Mouse (Mus musculus) adipocyte (in vitro differentiated cells): Measurements from ENCODE around the gene Tln2.

ENCODE experiments used
- DNase-seq: peaks from one replicate; pipeline ENCODE4 v3.0.0-alpha.2; 2016; ENCODE audit warnings: low spot score

The Tln2 gene

DNA sequence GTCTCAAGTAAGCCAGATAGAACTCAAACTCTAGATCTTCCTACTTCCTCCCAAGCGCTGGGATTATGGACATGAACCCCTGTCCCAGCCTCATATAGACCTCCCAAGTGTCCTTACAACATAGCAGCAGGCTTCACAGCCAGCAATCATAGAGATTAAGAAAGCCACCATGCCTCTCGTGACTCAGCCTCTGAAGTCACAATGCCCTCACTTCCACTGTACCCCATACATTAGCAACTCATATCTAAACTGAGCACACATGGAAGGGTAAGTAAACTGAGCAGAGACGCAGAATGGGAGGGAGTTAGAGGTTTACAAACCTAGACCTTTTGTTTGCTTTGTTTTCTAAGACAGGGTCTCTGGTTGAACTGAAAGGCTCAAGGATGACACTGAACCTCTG lies 13.7 kb downstream of the Tln2 start:
- DNase-seq = no peak

DNA sequence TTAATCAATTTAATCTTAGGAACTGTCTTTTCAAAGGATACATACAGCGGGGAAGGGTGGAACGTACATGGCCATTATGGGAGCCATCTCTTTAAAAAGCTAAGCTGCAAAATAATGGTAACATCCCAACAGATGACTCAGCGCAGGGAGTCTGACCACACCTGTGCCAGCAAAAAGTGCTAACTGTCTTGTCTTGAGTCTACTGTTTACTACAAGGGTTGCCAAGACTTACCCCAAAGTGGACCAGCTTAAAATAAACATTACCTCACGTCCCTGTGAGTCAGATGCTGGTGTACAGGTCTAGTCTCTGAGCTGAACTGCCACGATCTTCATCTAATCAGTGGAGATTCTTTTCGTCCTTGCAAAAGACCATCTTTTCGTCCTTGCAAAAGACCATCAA lies 14.7 kb downstream of the Tln2 start:
- no peak for DNase-seq

DNA sequence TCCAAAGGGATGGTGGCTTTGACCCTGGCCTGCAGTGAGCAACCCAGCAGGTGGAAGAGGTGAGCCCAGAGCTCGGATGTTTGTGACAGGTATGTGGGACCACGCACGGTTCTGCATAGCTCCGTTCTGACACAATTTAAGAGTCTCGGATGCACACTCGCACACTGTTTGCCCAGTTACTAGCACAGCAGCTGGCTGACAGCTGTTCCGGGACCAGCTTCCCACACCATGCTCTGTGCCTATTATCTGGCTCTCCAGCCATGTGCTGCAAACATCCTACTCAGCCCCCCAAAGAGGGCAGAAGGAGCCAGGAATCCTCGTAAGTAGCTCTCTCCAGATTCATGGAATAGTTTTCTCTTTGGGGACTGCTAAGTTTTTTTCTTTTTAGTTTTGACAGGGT lies 17.6 kb downstream of the Tln2 start:
- DNase-seq = no peak

DNA sequence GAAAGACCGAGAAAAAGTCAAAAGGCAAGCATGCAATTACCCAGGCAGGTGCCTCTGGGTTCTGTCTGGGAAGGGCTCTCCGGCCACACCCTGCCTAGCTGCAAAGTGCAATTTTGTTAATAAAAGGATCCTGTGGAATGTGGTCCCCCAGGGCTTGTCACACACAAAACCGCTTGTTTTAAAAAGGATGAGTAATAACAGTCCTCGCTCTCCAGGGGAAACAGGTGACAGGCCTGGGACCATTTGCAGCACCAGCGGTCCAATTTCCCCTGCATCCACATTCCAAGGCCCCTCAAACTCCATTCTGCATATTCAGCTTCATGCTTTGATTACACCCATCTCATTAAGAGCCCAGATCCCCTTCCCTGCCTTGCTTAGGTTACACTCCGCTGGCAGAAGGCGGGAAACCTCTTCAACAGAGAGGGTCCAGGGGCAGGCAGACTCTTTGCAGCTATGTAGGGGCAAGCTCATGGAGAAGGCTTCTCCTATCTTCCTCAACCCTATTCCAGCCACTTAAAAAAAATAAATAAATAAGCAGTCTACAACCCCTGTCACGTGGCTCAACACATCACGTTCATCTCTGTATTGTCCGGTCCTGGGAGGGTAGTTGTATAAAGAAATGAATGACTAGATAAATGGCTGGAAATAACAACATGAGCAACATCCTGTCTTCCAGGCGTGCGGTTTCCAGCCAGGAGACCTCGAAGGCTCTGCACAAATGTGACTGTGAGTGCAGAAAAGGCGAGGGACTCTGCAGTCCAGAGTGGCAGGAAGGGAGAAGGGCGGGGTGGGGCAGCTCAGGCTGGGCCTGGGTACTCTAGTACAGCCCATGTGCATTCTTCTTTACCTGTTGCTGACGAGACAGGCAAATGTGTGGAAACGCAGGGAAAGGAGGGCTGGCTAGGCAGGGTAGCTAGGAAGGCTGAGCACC lies 19.5 kb downstream of the Tln2 start:
- DNase-seq = no peak

DNA sequence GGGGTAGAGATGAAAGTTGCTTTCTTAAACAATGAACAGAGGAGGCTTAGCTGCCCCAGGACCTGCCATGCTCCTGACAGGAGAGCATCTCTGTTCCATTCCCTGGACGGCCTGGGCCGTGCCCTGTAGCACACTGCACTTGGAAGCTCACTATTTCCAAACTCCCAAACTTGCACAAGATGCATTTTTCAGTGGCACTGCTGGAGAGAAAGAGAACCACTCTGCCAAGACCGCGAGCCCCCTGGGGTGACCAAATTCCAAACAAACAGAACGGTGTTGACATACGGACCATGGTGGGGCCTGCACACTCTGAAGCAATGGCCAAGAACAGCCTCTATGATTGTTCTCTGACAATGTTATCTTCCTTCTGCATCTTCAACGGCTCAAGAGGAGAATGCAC lies 25.1 kb downstream of the Tln2 start:
- peak; percentile 81 for DNase-seq

DNA sequence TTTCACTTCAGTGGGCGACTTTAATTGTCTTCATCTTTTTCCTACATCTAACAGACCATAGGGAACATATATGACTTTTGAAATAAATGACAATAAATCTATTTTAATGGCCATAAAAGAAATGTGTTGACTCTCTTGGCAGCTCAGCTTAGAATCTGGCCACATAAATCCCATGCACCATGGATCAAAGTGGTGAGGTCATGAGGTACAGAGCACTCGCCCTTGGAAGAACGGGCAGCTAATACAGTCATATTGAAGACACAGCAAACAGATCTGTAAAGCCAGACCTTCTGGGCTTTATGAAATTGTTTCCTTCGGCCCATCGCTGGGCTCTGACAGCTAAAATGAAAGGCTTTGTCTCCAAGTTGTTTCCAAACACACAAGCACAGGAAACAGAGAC lies 26.2 kb downstream of the Tln2 start:
- peak; percentile 43 for DNase-seq

DNA sequence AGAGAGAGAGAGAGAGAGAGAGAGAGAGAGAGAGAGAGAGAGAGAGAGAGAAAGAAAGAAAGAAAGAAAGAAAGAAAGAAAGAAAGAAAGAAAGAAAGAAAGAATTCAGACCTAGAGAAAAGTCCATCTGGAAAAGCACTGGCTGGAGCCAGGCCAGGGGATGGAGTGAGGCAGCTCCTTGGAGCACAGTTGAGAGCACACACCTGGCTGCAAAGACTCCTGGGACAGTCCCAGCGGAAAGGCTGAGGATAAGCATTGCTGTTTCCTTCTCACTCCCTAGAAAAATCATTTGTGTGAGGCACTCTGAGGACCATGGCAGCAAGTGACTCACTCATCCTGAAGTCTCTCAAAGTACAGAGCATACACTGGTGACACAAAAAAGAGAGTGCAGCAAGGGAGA lies 26.9 kb downstream of the Tln2 start:
- no peak for DNase-seq

DNA sequence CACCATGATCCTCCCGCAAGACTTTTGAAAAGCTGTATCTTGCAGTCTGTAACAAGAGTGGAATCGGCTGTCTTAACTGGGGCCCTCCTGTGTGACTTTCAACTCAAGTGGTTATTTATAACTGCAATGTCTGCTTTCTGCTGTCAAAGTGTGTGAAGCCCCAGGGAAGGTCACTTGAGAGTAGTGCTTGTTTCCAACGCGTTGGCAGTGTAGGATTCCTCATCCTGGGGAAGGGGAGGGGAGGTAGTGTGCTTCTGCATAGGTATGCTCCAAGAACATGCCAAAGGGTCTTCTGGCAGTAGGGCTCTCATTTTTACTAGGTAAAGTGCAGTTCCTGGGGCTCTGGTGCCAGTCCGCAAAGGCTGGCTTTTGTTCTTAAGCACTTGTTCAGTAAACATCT lies 29.9 kb downstream of the Tln2 start:
- no peak for DNase-seq

DNA sequence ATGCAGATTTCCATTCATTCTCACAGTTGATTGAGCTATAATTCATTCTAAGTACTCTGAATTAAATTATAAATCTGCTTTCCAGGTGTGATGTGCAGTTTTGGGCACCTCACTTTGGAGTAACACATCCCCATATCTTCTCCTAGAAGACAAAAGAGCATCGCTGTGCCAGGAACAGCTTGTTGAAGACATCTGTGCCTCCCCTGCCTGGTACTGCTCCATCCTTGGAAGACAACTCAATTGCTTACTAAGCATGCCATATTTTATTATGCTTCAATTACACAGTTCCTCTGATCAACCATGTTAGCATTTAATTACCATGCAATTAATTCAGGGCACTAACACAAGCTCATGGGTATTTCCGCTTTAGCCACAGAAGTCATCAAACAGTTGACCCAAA lies 31.8 kb downstream of the Tln2 start:
- no peak for DNase-seq

DNA sequence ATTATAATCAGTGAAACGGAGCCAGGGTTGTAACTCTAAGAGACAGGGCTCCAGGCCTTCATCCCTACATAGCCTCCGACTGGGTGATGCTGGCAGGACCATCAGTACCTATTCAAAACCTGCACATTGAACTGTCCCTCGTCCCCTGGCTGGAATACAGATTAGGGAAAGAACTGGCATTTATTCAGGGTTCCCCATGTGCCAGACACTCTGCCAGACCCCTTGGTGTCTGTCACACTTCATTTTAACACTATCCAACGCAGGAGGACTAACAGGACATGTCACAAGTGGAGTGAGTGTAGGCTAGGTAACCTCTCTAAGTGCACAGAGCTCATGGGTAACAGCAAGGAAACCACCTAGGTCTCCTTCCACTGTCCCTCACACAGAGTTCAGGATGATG lies 37.8 kb downstream of the Tln2 start:
- no peak for DNase-seq

DNA sequence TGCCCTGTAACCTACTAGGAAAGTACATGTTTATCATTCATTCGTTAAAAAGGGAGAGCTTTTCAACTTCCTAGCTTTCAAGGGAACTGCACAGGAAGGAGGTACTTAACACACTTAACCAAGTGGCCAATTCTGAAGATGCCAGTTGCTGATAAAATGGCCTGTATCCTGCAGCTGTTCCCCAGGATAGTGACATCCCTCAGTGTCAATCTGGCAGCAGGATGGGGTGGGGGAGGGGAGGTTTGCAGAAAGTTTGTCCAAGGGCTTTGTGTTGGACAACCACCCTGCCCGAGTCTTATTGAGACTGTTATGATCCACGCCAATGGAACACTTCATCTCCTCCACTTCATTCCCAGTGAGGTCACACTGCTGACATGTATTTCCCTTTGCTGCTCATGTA lies 50.0 kb downstream of the Tln2 start:
- DNase-seq = no peak

DNA sequence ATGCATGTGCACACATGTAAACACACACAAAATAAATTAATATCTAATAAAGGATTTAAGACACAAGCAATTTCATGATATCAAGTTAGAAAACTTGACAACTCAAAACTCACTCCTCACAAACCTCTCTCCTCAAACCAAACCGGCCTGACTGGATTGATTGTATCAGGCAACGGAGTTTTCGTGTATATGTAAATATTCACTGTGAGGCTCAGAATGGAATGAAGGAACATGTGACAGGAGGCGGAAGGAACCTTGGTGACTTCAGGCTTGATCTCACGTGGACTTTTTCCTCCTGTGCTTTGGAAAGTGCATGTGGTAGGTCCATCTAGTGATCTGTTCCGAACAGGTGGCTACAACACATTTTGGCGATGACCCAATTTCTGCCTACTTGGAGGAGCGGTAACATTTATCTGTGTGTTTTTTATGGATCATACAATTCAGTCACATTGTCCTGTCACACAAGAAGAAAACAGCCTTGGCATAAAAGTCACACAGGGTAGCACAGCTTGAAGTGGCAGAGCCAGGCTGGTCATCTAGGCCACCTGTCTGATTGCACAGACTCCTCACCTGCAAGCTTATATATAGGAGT lies 54.7 kb downstream of the Tln2 start:
- DNase-seq = no peak

DNA sequence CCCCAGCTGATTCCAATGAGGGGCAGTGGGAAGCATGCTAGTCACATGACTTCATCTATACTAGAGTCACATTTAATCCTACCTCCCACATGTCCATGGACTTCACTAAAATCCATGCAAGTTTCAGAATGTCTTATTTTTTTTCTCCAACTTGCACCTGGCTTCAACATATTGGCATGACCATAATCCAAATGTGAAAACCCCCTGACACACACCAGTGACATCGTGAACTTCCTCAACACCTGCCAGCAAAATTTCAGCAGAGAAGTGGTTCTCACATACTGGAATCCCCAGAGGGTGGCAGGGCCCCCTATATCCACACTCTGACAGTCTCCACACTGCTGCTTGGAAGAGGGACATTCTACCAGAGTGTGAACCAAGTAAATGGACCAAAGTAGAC lies 57.7 kb downstream of the Tln2 start:
- no peak for DNase-seq

DNA sequence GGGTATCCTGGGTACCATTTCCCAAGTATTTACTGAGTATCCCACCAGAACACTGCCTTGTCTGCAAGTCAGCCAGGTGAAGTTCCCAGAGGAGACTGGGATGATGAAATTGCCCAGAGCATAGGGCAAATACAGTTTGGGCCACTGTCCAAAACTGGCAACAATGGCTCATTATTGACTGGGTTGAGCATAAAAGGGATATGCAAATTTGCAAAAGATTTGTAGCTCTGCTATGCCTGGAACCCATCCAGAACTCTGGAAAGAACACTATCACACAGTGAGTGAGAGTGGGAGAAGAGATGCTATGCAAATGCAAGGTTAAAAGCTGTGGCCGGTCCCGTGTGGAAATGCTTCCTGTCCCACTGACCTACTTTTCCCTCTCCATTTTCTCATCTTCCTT lies 63.1 kb downstream of the Tln2 start:
- peak; percentile 31 for DNase-seq

DNA sequence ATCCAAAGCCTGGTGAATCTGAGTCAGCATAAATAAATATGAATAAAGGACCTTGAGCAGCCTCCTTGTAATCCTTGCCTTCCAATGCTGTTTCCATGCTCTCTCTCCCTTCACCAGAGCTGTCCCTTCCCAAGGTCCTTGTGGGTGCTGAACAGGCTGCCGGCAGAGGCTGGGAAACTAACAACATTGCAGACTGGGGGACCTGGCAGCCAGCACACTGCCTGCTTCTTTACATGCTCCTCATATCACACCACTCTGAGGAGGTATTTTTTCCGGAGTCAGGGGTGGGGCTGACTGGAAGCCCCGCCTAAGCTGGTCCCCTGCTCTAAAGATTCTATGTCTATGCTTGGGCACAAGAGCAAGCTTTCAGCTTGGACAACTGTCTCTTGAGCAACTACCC lies 64.2 kb downstream of the Tln2 start:
- DNase-seq = peak; percentile 25

DNA sequence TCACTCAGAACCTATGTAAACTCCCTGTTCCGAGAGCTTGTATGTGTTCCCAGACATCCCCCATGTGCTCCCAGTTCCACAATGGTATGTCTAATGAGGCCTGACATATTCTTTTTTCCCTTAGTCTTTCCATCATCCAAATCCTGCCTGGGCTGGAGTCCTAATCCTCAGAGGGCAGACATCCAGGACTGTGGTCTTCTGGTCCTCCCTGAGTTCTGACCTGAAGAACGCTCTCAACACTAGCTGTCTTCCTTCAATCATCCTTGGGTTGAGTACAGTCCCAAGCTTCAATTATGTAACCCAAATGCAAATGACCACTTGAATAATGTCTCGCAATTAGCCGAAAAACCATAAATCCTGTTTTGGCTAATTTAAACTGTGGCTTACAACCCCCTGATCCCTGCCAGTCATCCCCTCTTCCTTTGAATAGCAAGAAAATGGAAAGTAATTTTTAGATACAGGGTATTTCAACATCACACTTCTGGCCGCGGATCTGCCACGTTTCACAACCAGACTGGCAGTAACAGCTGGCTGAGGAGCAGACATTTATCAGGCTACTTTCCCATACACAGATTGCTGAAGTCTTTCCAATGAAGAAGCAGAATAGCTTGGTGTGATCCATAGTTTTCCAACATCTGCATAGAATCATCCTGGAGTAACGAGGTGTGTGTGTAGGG lies 65.5 kb downstream of the Tln2 start:
- DNase-seq = peak; percentile 87

DNA sequence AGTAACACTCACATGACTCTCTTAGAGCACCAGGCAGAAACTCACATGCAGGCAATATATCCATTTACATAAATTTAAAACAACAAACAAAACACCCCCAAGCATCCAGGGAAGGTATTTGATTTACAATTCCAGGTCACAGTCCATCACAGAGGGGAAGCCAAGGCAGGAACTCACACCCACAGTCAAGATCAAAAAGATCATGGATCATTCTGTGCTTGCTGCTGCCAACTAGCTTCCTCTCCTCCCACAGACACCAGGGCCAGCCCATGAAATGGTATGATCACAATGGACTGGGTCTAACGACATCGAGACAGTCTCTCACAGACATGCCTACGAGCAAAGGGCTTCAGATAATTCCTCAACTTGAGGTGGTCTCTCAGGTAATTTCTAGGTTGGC lies 70.1 kb downstream of the Tln2 start:
- DNase-seq = no peak

DNA sequence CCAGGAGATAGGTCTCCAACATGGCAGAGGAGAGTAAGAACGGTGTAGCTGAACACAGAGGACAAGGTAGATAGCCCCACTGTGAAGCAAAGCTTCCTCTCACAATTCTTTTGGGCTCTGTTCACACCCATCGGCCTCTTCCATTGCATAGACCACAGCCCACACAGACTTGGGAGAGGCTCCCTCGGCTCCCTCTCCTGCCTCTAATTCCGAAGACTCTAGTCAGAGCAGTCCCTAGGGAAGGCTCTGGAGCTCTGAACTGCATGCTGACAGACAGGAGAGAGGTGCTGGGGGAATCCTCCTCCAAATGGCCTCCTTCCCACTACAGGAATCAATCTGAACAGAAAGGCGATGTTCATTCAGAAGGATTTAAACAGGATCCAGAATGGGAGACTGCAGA lies 72.9 kb downstream of the Tln2 start:
- no peak for DNase-seq

DNA sequence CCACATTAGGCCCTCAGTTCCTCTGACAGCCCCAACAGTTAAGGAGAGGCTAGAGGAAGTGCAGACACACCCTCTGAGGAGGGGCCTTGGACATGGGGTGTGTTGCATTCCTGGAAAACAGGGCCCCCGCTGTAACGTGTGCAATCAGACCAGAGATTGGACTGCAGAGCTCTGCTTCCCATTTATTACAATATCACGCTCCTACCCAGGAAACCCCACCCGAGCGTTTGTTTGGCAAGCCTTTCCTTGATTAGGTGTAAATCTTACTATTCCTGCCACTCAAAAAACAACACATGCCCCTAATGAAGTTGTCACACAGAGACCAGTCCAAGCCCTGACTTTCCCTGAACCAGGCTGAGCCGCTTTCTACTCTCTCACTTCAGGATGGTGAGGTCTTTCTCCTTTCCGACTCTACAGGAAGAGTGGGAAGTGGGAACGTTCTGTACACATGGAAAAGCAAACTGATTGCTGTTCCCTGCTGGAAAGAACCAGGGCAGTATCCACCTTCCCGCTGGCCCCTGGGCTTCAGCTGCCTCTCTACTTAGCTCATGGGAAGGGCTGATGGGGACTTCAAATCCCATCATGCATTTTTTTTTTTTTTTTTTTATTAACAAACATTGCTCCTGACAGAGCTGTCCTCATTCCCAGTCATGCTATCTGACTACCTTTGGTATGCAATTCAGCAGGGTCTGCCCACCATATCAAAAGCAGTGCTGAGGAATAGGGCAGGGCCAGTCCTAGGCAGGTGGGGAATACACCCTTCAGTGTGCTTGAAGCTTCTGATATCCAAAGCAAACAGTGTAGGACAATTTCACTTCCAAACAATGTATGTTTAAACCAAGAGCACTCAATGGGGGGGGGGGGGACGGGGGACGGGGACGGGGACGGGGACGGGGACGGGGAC lies 74.1 kb downstream of the Tln2 start:
- no peak for DNase-seq

DNA sequence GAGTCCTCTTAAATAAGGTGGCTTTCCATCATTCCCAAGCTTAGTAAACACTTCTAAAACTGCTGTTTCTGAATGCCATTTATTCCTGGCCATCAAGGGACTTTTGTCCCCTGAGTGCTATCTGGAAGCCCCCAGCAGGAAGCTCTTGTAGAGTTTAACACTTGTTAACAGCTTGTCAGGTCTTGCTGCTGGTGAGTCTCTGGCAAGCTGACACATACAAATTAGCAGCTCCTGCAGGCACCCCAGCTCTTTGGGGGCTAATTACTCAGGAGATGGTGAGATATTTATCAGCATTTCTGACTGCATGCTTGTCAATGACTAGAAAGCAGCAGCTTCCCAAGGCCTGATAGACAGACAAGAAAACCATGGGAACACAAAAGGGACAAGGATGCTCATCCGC lies 77.2 kb downstream of the Tln2 start:
- DNase-seq = no peak

DNA sequence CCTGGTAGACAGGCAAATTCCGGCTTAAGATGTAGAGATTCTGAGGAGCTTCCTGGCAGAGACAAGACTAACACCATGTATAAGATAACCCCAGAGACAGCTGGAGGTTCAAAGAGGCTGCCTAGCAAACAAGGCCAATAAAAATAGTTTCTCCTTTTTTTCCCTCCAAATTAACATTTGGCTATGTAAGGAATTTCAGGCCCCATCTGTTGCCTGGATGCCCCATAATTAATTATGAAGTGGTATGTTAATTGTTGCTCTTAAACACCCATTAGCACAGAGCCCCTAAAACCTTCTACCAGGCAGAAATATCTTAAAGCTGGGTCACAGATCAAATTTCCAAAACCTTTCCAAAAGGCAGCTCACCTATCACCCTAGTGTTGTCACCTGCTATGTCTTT lies 77.7 kb downstream of the Tln2 start:
- no peak for DNase-seq

DNA sequence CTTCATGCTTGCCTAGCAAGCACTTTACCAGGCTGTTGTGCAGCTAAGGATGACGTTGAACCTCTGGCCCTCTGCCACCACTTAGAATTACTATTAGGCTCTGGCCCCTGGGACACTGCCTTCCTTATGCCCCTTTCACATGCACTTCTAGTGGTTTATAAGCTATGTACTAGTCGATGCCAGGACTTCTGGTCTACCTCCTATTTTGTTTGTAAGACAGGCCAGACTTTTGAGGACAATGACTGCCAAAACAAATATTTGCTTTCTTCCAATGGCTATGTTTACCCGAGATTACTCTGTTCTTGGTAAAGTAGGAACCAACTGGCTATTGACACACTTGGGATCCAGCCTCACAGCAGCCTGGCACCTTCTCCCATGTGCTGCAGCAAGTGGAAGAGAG lies 82.1 kb downstream of the Tln2 start:
- peak; percentile 95 for DNase-seq
